Mouse (Mus musculus): ENCODE results near the gene Tesc. TPM values are rescaled to one million over a fixed set of nuclear protein-coding genes. Genes with fewer than 3 reads are reported as not detected.

Gene Tesc
- polyA plus RNA-seq, 1 experiment from 2014 or later, result 16.0 TPM

DNA sequence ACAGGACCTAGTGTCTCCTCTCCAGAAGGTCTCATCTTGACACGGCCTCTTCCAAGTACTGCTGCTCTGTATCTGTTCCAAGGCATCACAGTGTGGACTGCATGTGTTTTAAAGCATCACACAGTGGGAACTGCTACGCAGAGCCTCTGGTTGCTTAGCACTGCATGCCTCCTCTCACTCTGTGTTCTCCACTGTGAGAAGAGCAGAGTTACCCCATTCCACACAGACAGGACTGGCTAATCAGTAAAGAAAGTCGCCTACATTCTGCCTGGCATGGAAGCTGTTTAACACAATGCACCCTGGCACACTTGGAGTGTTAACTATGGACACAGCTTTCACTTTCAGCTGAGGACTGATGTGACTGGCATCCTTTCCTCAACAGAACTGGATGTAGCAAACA is 68.8 kb downstream of the Tesc start:
- Histone ChIP-seq H3K27me3 (replicated peaks) (no peaks in the 10 kb centered on the region), H3K9me3 (no peaks in the 10 kb centered on the region), H3K4me1 (no peaks in the 10 kb centered on the region), H3K36me3 (peaks cover 26% of the 10 kb centered on the region), H3K27ac (no peak overlapping the region), H3K4me2 (no peak overlapping the region), H3K9ac (no peak overlapping the region), H3K4me3 (replicated peaks) (no peak overlapping the region)
- 83% methylated on average over 3 of the region's 3 CpGs for WGBS
- no peak for ATAC-seq (ENCODE audit: insufficient read depth, low FRiP score, low read depth)

DNA sequence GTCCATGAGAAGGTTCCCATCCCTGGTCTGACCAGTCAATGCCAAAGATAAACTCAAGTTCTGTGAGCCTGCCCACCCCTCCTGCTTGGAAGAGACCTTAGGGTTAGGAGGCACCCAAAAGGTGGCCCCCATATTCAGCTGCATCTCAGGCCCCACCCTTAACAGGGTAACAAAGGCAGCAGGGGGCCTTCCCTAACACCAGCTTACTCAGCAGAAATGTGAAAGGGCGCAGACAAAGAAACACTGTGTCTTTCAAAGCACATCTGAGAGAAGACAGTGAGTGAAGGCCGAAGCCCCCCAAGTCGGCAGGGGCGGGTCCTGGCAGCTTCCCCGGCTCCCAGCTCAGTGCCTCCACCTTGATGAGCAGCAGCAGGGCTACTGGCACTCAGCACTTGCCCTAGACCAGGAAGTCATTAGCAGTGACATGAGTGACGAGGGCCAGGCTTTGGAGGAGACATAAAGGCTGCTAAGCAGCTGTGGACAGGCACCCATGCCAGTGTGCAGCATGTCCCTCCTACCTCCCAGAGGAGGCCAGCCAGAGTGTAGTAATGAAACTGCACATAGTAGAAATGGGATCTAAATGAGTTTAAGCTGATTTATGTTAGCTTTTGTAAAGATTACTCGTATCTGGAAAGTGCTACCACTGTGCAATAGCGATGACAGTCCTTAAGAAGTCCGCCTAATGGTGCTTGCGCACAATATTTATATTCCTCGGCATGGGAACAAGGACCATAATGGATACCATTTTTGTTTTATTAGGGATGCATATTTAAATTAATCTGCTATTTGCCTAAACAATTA is 71.7 kb downstream of the Tesc start:
- no peak overlapping the region for H3K9ac ChIP-seq
- 60% methylated on average over 11 of the region's 11 CpGs for WGBS
- H3K9me3 ChIP-seq, result no peaks in the 10 kb centered on the region
- ATAC-seq (ENCODE audit: insufficient read depth, low FRiP score, low read depth), result peak; percentile 38; the same call in 1 of the 2 replicates
- no peak overlapping the region for H3K4me3 ChIP-seq (replicated peaks)
- no peaks in the 10 kb centered on the region for H3K4me1 ChIP-seq
- peak overlapping the region; percentile 62; the same call in 1 of the 2 replicates for H3K27ac ChIP-seq
- H3K27me3 ChIP-seq (replicated peaks), result no peaks in the 10 kb centered on the region
- peaks cover 13% of the 10 kb centered on the region for H3K36me3 ChIP-seq
- H3K4me2 ChIP-seq, result no peak overlapping the region

DNA sequence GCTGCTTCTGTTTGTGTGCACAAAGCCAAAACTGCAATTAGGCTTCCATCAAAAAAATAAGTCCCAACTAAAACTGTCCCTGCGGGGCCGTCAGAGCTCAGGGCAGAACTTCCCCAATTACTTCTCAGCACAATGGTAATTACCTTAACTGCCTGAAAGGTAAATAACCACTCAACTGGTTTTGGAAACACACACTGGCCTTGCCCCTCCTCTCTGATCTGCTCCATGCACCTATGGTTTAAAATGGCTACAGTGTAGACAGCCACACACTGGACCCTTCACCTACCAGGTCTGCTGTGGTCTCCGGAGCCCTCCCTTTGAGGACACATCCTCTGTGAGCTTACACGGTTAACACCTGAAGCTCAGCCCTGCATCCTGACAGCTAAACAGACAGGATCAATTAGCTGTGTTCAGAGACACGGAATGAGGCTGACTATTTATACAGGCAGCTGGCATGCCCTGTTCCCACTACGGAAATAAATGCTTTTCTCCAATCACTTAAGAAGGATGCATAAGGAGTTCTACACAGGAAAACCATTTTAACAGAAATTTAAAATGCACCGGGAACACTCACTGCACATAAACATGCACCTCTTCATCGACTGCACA is 72.4 kb downstream of the Tesc start:
- no peak overlapping the region for H3K4me3 ChIP-seq (replicated peaks)

DNA sequence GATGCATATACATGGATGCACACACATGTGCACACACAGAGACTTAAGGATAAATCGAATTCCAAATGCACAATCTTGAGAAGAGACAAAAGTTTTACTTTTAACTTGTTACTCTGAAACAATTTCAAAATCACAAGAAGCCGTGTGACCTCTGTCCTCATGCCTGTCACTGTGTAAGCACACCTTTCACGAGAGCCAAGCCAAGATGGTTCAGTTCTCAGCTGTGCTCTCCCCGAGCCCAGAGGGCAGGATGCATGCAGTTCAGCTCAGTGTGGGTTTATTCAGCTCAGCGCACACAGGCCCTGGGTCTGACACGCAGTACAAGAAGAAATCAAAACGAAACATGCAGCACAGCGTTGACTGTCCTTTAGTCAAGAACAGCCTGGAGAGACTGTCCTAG is 78.0 kb downstream of the Tesc start:
- H3K9ac ChIP-seq, result no peak overlapping the region
- H3K27me3 ChIP-seq (replicated peaks), result no peaks in the 10 kb centered on the region
- no peaks in the 10 kb centered on the region for H3K4me1 ChIP-seq
- H3K9me3 ChIP-seq, result no peaks in the 10 kb centered on the region
- 80% methylated on average over 8 of the region's 8 CpGs for WGBS
- ATAC-seq (ENCODE audit: insufficient read depth, low FRiP score, low read depth), result no peak
- H3K27ac ChIP-seq, result no peak overlapping the region
- no peak overlapping the region for H3K4me3 ChIP-seq (replicated peaks)
- no peak overlapping the region for H3K4me2 ChIP-seq
- peaks cover 5% of the 10 kb centered on the region for H3K36me3 ChIP-seq

More for the DNA sequence above, 72.4 kb downstream of the Tesc start:
- no peaks in the 10 kb centered on the region for H3K9me3 ChIP-seq
- H3K36me3 ChIP-seq, result peaks cover 8% of the 10 kb centered on the region; the same call in 1 of the 2 replicates
- 0 out of 2 replicates have a peak overlapping the region, but pooled peaks have one; percentile 18 for H3K27ac ChIP-seq
- no peaks in the 10 kb centered on the region for H3K27me3 ChIP-seq (replicated peaks)
- no peak overlapping the region for H3K9ac ChIP-seq
- WGBS, result 58% methylated on average over 8 of the region's 8 CpGs
- no peak overlapping the region for H3K4me2 ChIP-seq
- no peaks in the 10 kb centered on the region for H3K4me1 ChIP-seq
- no peak; the same call in 1 of the 2 replicates for ATAC-seq (ENCODE audit: insufficient read depth, low FRiP score, low read depth)

DNA sequence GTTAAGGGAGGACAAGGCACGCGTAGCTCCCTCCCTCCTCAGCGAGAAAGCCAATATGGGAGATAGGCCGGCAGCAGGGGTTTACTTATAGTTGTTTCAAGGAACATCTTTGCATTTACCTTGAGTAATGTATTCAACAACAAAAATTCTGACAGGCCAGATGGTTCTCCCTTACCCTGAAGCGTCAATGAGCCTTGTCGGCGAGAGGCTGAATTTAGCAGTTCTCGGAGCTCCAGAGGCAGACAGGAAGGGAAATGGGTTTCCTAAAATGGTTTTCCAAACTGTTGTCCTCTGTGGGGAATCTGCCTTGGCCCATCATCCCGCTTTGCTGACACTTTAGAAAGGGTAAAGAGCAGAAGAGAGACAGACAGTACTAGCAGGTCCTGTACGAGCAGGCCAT is 79.1 kb downstream of the Tesc start:
- peaks cover 17% of the 10 kb centered on the region for H3K36me3 ChIP-seq
- H3K9ac ChIP-seq, result no peak overlapping the region
- H3K4me3 ChIP-seq (replicated peaks), result no peak overlapping the region
- no peak overlapping the region for H3K4me2 ChIP-seq
- H3K27me3 ChIP-seq (replicated peaks), result no peaks in the 10 kb centered on the region
- no peak overlapping the region for H3K27ac ChIP-seq
- no peaks in the 10 kb centered on the region for H3K9me3 ChIP-seq
- no peak for ATAC-seq (ENCODE audit: insufficient read depth, low FRiP score, low read depth)
- H3K4me1 ChIP-seq, result no peaks in the 10 kb centered on the region
- 96% methylated on average over 10 of the region's 10 CpGs for WGBS

DNA sequence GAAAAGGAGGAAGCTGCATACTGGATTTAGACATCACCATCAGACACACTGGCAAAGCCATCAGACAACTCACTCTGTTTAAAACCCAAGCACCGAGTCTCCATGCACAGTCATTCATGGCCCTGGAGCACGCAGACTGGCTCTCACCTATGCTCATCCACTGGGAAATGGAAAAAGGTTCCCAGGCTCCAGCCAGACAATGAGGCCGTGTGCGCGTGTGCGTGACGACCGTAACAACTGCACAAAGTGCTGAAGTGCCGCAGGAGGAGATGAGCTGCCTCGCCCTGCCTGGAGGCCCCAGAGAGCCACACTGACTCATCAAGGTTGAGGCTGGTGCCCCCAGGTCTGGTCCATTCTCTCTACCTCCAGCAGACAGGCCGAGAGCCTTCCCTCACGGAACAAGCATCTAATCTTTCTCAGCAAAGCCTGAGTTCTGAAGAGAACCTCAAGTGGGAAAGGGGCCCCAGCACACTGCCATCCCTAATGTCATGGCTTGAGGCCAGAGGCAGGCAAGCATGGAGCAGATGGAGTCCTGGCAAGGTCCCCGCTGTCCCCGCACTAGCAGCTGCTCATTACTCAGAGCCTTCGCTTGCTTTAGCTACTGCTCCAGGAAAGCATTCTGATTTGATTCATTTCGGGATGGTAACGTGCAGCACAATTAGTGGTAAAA is 80.7 kb downstream of the Tesc start:
- H3K4me2 ChIP-seq, result no peak overlapping the region
- H3K27me3 ChIP-seq (replicated peaks), result no peaks in the 10 kb centered on the region
- no peaks in the 10 kb centered on the region for H3K4me1 ChIP-seq
- H3K9me3 ChIP-seq, result no peaks in the 10 kb centered on the region
- H3K27ac ChIP-seq, result no peak overlapping the region
- H3K36me3 ChIP-seq, result peaks cover 21% of the 10 kb centered on the region
- WGBS, result 77% methylated on average over 17 of the region's 17 CpGs
- no peak overlapping the region for H3K9ac ChIP-seq
- no peak overlapping the region for H3K4me3 ChIP-seq (replicated peaks)
- no peak for ATAC-seq (ENCODE audit: insufficient read depth, low FRiP score, low read depth)

DNA sequence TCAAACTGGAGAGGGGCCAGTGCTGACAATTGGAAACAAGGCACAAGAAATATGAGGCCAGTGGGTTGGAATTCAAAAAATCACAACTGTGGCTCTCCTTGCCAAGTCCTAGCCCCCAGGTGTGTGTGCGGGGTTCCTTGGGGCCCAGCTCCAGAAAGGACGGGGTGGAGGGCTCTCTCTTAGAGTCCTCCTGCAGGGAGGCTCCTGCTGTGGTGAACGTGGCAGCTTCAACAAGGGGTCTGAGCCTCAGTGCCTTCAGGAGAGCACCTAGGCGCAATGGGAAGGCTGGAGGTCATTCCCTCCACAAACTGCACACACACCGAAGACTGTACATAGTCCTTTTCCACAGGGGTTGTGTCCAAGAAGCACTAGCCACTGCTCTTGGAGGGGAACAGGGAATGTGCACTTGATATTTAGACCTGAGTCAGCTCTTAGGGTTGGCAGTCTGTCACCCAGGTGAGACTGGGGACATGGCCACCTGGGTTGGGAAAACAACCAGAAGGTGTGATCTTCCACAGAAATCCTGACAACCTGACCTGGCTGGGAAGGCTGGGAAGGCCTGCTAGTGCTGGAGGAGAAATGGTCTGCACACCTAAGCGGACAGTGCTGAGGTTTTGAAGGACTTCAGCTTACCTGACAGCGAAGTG is 81.4 kb downstream of the Tesc start:
- no peak overlapping the region for H3K4me3 ChIP-seq (replicated peaks)
- WGBS, result 88% methylated on average over 7 of the region's 7 CpGs
- no peak for ATAC-seq (ENCODE audit: insufficient read depth, low FRiP score, low read depth)
- H3K9me3 ChIP-seq, result no peaks in the 10 kb centered on the region
- no peak overlapping the region for H3K9ac ChIP-seq
- H3K36me3 ChIP-seq, result peaks cover 21% of the 10 kb centered on the region
- H3K4me1 ChIP-seq, result no peaks in the 10 kb centered on the region
- no peak overlapping the region for H3K4me2 ChIP-seq
- H3K27ac ChIP-seq, result no peak overlapping the region
- no peaks in the 10 kb centered on the region for H3K27me3 ChIP-seq (replicated peaks)

Other genes starting within 250 kb of the Tesc start
- 1.4 and 1.7 TPM in 2 replicates for gene Nos1, start 246.7 kb upstream of the Tesc start, polyA plus RNA-seq (2015; fragmentation: Nextera tagmentation; extraction: Ambion mirVana)
- 61.2 and 65.7 TPM in 2 replicates for gene Fbxo21, start 51.0 kb upstream of the Tesc start, polyA plus RNA-seq (2015; fragmentation: Nextera tagmentation; extraction: Ambion mirVana)
- gene Fbxw8, start 127.7 kb downstream of the Tesc start, polyA plus RNA-seq (2015; fragmentation: Nextera tagmentation; extraction: Ambion mirVana), result 23.6 and 24.0 TPM in 2 replicates
- 0.48 and 0.68 TPM in 2 replicates for gene Hrk, start 136.9 kb downstream of the Tesc start, polyA plus RNA-seq (2015; fragmentation: Nextera tagmentation; extraction: Ambion mirVana)
- gene Rnft2, start 217.4 kb downstream of the Tesc start, polyA plus RNA-seq (2015; fragmentation: Nextera tagmentation; extraction: Ambion mirVana), result 3.0 and 3.3 TPM in 2 replicates
- 7.0 and 7.2 TPM in 2 replicates for gene 2410131K14Rik, start 217.5 kb downstream of the Tesc start, polyA plus RNA-seq (2015; fragmentation: Nextera tagmentation; extraction: Ambion mirVana)